27 mouse cellular contexts compared by ENCODE assay signal in genomic region chrX:53201616-53202015, GRCm38 (mm10). TPM values are rescaled to one million over a fixed set of nuclear protein-coding genes. Genes with fewer than 3 reads are reported as not detected.
"Had no signal": no experiment of that assay in that cellular context is flagged by ENCODE, and none has a peak within 500 bp of the region (broad histone marks: within the 10 kb centered on the region; RNA-seq: fewer than 3 reads in every experiment).

No protein-coding gene starts in this region.

- H3K36me3 ChIP-seq: liver, embryonic 13.5 days had no signal

- H3K9me3 ChIP-seq: liver, embryonic 13.5 days had no signal

- H3K4me3 ChIP-seq: left cerebral cortex, adult 2 months; liver, embryonic 13.5 days had no signal

- H3K27me3 ChIP-seq: liver, embryonic 13.5 days had no signal

- DNase-seq: kidney, adult 9 months; kidney, postnatal 36 days; layer of hippocampus, postnatal 36 days; liver, embryonic 13.5 days; lung, adult 2 months; lung, postnatal 14 days; lung, postnatal 4 days; midbrain, embryonic 14.5 days; right cerebral cortex, adult 18-20 months; right cerebral cortex, postnatal 14 days; right cerebral cortex, postnatal 4 days; thymus, adult 2 months; thymus, postnatal 14 days; thymus, postnatal 4 days had no signal

- H3K4me2 ChIP-seq: liver, embryonic 13.5 days; midbrain, embryonic 11.5 days had no signal

- H3K4me1 ChIP-seq: liver, embryonic 13.5 days had no signal

- H3K27ac ChIP-seq: kidney, postnatal 0 days; left cerebral cortex, adult 2 months; liver, embryonic 13.5 days; stomach, postnatal 0 days had no signal

- H3K9ac ChIP-seq: liver, embryonic 13.5 days had no signal

RNA-seq across cellular contexts. Expression of gene Plac1, which starts 38.3 kb away (rescaled TPM):
- total RNA-seq: layer of hippocampus, adult 8-10 months; layer of hippocampus, postnatal 10 days; layer of hippocampus, postnatal 36 days; left cerebral cortex, adult 2 months; left cerebral cortex, postnatal 10 days; left cerebral cortex, postnatal 36 days; liver, adult 2 months; megakaryocyte progenitor cell, adult 5-6 weeks; megakaryocyte-erythroid progenitor cell, adult 5-6 weeks; midbrain, postnatal 0 days had no signal
- polyA plus RNA-seq: liver, adult 2 months; lung, adult 2 months; neural tube, embryonic 14.5 days had no signal
